Mouse (Mus musculus): ENCODE data around the gene Adarb2.

Adarb2 gene

DNA sequence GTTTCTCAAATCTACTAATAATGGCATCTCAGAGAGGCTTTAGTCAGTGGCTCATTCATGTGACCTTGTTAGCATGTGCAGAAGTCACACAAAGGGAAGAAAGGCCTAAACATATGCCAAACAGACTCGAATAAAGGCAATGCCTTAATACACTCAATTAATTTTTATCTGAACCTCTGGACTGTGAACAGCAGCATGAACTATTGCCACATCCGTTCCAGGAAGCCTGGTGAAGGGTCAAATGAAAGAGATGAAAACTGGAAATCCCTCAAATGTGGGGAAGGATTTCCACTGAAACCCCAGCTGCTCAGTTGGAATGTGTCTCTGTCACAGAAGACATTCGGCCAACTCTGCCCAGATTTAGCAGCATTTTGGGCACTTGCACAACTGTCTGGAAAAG lies 497.2 kb downstream of the Adarb2 start:
- no peak for DNase-seq

- DNase-seq: no peak
Measured at GRCm38 (mm10) chr13:8700981-8701380, 498.3 kb downstream of the Adarb2 start.

DNA sequence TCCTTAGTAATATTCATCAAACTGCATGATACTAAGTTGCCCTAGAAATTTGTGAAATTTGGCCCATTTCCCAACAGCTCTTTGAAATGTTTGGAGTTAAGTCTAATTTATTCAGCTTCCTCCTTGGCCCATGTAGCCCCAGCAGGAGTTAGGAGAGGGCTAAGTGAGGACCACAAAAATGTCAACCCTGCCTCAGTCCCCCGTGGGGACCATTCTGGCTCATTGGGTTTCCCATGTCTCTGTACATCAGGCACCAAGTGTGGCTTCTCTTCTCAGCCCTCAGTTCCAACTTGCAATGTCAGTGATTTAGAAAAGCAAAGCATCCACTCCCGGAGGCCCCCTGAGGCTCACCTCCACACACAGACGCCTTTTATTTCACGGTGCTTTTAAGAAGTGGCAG lies 502.6 kb downstream of the Adarb2 start:
- DNase-seq: no peak

DNA sequence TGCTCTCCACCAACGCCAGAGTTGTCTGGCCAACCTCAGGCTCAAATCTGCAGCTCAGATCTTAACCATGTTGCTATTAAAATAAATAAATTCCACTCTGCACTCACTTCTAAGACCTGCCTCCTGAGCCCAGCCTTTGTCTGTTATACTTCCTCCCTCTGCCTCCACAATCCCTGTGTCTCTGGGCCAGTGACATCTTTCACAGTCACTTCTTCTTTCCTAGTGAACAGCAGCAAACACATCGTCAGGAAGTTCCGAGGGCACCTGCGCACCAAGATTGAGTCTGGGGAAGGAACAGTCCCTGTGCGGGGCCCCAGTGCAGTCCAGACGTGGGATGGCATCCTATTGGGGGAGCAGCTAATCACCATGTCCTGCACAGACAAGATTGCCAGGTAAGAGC lies 510.7 kb downstream of the Adarb2 start:
- DNase-seq: no peak

GRCm38 (mm10) chr13:8729972-8730645 lies 527.4 kb downstream of the Adarb2 start:
- no peak for DNase-seq

GRCm38 (mm10) chr13:8737139-8737865 lies 534.6 kb downstream of the Adarb2 start:
- no peak for DNase-seq

DNA sequence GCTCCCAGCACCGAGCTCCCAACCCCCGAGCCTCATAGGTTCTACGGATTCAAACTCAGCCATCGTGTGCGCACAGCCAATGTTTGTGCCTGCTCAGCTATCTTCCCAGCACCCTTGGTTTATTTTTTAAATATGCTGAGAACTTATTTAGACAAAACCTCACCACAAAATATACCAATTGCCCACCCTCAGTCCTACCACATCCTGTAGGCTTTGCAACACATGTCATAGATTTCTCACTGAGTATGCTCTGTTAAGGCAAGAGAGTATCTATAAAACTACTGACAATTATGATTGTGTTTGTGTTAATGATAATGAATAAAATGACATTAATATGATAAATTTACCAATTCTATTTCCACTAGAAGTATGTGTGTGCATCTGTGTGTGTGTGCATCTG lies 540.1 kb downstream of the Adarb2 start:
- DNase-seq: no peak

DNA sequence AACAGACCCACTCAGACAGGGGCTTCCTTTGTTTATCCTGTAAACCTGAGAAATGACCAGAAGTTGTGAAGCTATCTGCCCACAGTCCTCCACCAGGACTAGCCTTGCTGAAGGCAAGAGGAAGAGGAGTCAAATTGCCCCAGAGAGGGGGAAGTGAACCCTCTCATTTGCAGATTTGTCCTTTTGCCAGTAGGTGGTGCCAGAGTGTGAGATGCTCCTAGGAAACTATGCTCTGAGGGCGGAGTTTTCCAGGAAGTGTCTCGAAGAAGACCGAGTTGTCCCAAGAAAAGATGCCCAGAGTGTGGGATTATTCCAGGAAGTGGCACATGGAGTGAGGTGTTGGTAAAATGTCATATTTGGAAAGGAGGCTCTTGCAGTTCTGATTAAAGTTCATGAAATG lies 541.9 kb downstream of the Adarb2 start:
- no peak for DNase-seq

GRCm38 (mm10) chr13:8745596-8745995 lies 542.9 kb downstream of the Adarb2 start:
- no peak for DNase-seq

GRCm38 (mm10) chr13:8749451-8749850 lies 546.8 kb downstream of the Adarb2 start:
- no peak for DNase-seq

GRCm38 (mm10) chr13:8760940-8761339 lies 558.3 kb downstream of the Adarb2 start:
- no peak for DNase-seq

- DNase-seq: no peak
Measured at GRCm38 (mm10) chr13:8769654-8770227, 567.1 kb downstream of the Adarb2 start.

- DNase-seq: no peak
Measured at GRCm38 (mm10) chr13:8770616-8771015, 568.0 kb downstream of the Adarb2 start.

- DNase-seq: peak; percentile 64
Measured at GRCm38 (mm10) chr13:8780441-8780840, 577.8 kb downstream of the Adarb2 start.

DNA sequence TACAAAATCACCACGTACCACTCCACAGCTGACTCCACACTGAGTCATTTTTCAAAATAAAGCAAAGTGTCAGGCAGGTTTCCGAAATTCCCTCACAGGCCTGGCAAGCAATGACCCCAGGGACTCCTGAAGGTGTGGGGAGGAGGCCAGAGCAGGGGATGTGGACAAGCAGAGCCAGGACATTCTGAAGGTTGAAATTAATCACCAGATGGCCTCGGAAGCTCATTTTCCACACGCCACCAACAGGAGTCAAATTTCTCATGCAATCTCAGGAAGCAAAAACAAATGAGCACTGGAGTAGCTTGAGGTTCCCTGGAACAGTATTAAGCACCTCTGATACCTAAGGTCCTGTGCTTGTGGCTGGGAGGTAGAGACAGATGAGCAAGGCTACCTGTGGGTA lies 580.0 kb downstream of the Adarb2 start:
- DNase-seq: no peak

DNA sequence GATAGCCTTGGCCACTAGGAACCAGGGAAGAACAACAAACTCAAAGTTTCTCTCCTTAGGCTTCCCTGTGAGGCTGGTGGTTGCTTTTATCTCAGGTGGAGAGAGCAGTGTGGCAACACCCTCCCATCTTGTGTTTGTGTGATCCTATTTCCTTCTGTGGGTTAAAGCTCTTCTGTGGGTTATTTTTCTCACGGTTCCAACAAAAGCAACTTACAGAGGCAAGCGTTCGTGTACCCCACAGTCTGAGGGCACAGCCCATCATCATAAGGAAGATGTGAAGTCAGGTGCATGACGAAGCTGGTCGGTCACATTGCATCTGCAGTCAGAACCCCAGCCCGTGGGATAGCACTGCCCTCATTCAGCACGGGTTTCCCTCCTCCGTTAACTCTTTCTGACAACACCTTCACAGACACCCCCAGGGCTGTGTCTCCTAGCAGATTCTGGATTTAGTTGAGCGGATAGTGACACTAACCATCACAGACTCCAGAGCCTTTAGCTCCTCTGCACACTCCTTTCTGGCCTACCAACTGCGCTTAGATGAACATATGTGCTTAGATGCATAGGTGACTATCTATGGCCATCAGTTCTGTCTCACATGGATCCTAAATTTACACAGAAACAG lies 581.1 kb downstream of the Adarb2 start:
- DNase-seq: no peak

DNA sequence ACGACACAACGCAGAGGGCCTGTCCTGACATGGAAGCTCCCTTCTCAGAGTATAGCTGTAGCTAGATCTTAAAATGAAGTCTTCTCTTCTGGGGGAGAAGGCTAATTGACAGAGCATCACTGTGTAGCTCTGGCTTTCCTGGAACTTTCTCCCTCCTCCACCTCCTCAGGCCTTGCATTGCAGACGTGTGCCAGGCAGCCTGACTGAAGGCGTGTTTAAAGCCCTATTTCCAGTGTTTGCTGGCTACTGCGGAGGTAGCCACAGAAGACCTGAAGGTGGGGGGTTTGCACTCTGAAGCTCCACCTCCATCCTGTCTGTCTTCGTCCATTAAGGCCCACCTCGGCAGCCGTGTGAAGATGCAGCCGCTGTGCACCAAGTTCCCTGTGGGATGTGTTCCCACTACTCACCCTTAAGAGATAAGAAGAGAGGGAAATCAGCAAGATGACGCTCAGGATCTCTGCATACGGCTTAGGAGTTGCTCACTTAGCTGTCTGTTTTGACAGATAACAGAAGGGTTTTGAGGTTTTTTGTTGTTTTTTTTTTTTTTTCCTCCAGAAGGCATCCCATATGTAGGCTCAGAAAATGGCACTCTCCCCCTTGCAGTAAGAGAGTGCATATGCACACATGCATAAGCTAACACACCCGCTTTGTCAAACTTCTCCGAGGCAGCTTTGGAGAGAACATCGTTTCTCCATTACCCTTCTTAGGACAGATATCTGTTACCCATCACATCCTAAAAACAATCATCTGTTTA lies 581.8 kb downstream of the Adarb2 start:
- no peak for DNase-seq

- DNase-seq: peak; percentile 57
Measured at GRCm38 (mm10) chr13:8785185-8785584, 582.5 kb downstream of the Adarb2 start.

DNA sequence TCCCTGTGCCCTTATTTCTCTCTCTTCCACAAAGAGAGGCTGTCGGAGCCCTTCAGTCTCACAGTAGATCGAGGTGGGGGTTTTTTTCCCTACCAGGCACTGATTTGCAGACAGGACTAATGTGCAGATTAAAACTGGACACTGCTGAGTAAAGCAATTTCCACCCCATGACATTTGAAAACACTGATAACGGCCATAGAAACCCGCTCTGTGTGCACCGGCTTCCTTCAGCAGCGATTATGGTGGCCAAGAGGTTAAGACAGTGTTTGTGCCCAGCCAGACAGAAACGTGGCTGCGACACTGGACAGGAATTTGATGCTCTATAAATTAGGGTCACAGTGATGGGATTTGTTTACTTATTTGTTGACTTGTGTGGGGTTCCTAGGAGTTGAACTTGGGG lies 590.6 kb downstream of the Adarb2 start:
- DNase-seq: no peak

GRCm38 (mm10) chr13:8800576-8800975 lies 597.9 kb downstream of the Adarb2 start:
- no peak for DNase-seq

- no peak for DNase-seq
Measured at GRCm38 (mm10) chr13:8805931-8806330, 603.3 kb downstream of the Adarb2 start.

Data from right cerebral cortex, postnatal 14 days (tissue).